Mouse (Mus musculus) cerebellum, adult (tissue): ENCODE results near the gene Ctnnd2.

Experiments
- ATAC-seq: cut with Nextera tagmentation; 2 replicates; pipeline ENCODE4 v1.9.2; 2017; ENCODE audit warnings: mild to moderate bottlenecking, moderate library complexity, mixed read lengths; ENCODE audit not compliant: insufficient number of reproducible peaks, low FRiP score, low TSS enrichment

Gene Ctnnd2

GRCm38 (mm10) chr15:30962421-30963160 lies 790.2 kb downstream of the Ctnnd2 start:
- ATAC-seq: peak; percentile 49; the same call in 1 of the 2 replicates

- ATAC-seq: no peak
These were observed 791.7 kb downstream of the Ctnnd2 start for GRCm38 (mm10) chr15:30964046-30964445.

GRCm38 (mm10) chr15:30964865-30965679 lies 792.7 kb downstream of the Ctnnd2 start:
- no peak for ATAC-seq

- ATAC-seq: no peak
These were observed 794.4 kb downstream of the Ctnnd2 start for GRCm38 (mm10) chr15:30966826-30967225.

GRCm38 (mm10) chr15:30974436-30974835 lies 802.0 kb downstream of the Ctnnd2 start:
- ATAC-seq: no peak

GRCm38 (mm10) chr15:30974991-30975775 lies 802.8 kb downstream of the Ctnnd2 start:
- ATAC-seq: no peak

GRCm38 (mm10) chr15:30977166-30977740 lies 804.9 kb downstream of the Ctnnd2 start:
- peak; percentile 64 for ATAC-seq

- ATAC-seq: no peak
These were observed 814.5 kb downstream of the Ctnnd2 start for GRCm38 (mm10) chr15:30986890-30987289.

GRCm38 (mm10) chr15:30990421-30991252 lies 818.2 kb downstream of the Ctnnd2 start:
- no peak for ATAC-seq

- peak; percentile 65 for ATAC-seq
These were observed 820.0 kb downstream of the Ctnnd2 start for GRCm38 (mm10) chr15:30992357-30992756.

GRCm38 (mm10) chr15:30992901-30993300 lies 820.5 kb downstream of the Ctnnd2 start:
- no peak for ATAC-seq

- ATAC-seq: no peak
These were observed 823.0 kb downstream of the Ctnnd2 start for GRCm38 (mm10) chr15:30995346-30995745.

GRCm38 (mm10) chr15:31004468-31004867 lies 832.1 kb downstream of the Ctnnd2 start:
- ATAC-seq: no peak

- ATAC-seq: peak; percentile 20; the same call in 1 of the 2 replicates
These were observed 832.6 kb downstream of the Ctnnd2 start for GRCm38 (mm10) chr15:31004976-31005375.

GRCm38 (mm10) chr15:31006050-31006824 lies 833.8 kb downstream of the Ctnnd2 start:
- no peak for ATAC-seq

- no peak for ATAC-seq
These were observed 834.4 kb downstream of the Ctnnd2 start for GRCm38 (mm10) chr15:31006825-31007157.

- no peak for ATAC-seq
These were observed 836.2 kb downstream of the Ctnnd2 start for GRCm38 (mm10) chr15:31008594-31008993.

GRCm38 (mm10) chr15:31020769-31021168 lies 848.4 kb downstream of the Ctnnd2 start:
- no peak for ATAC-seq

- no peak for ATAC-seq
These were observed 849.6 kb downstream of the Ctnnd2 start for GRCm38 (mm10) chr15:31022012-31022411.
